Mouse (Mus musculus) heart, adult 2 months (tissue): ENCODE results near the gene Sorl1.

Experiments used
- CTCF ChIP-seq: fragments of 200-600 bp; IDR thresholded peaks from 2 replicates; pipeline ENCODE4 v1.8.1; 2022; ENCODE audit warnings: antibody characterized with exemption, mild to moderate bottlenecking, moderate library complexity
- POLR2A ChIP-seq: fragments of 200-500 bp; IDR thresholded peaks from 2 replicates; pipeline ENCODE4 v1.6.1; 2011; ENCODE audit warnings: mild to moderate bottlenecking, low read depth, low read length, control low read depth; ENCODE audit not compliant: insufficient read depth

DNA sequence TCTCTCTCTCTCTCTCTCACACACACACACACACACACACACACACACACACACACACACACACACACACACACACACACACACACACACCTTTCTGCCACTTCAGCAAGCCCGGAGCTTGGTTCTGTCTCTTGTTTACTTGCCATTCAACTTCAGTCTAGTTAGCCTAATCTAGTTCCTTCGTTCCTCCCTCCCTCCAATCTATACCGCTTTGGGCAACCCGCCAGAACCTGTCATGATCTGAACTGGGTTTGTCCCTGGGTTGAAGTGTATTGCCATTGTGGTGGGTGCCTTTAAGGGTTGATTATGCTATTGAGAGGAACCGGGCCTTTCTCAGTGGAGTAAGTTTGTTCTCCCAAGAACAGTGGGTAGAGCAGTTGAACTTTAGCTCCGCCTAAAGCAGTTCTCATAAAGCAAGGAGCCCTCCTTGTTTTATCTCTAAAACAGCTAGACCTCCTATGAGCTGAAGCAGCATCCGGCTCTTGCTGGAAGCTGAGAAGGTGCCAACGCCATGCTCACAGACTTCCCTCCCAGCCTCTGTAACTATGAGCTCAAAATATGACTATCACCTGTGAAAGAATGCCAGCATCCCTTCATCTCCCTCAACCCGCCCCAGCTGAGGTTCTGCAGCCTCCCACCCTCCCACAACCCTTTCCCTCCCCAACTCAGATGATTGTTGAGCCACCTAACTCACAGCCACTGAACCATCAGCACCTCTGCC is 1.3 kb upstream of the Sorl1 start:
- TF ChIP-seq CTCF (no peak), POLR2A (no peak)
